ENCODE assay signal across 15 mouse cellular contexts in the genomic region with DNA sequence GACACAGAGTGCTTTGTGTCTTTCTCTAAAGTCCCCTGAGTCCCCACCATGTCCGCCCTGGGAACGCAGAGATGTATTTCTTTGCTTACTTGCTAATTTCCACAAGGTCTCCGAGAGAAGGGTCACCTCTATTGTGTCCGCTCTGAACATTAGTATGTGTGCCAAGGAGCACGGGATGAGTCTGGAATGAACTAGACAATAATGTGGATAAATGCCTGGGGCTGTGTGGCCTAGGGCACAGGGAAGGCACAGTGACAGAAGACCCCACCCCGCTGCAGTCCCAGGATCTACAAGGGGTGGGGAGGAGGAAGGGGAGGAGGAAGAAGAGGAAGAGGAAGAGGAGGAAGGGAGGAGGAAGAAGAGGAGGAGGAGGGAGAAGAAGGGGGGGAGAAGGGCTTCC. TPM values are rescaled to one million over a fixed set of nuclear protein-coding genes. Genes with fewer than 3 reads are reported as not detected.
A peak's percentile ranks its signal among the peaks of the same experiment; 100 is the strongest.
DNase-seq lines count a peak whose midpoint lies in the region; ATAC-seq and TF ChIP-seq lines count a peak whose summit lies in the region.
"Had no signal": no experiment of that assay in that cellular context is flagged by ENCODE, and none has a peak within 500 bp of the region (broad histone marks: within the 10 kb centered on the region; RNA-seq: fewer than 3 reads in every experiment).

No protein-coding gene starts in this region.

- DNase-seq in spleen, adult 2 months (ENCODE audit: low read depth in 1 of 2, low spot score in 2 of 2) = no peak
- no peak for DNase-seq in spleen, postnatal 36 days (ENCODE audit: low spot score in 2 of 2)
- DNase-seq in kidney, postnatal 10 days = peak; percentile 27
- DNase-seq in stomach, postnatal 0 days (ENCODE audit: low spot score) = no peak
- no peak for DNase-seq in left cerebral cortex, postnatal 10 days (ENCODE audit: extremely low spot score in 1 of 2, low spot score in 2 of 2)
- DNase-seq: adrenal gland, adult 8-10 months; layer of hippocampus, postnatal 36 days had no signal

- H3K27ac ChIP-seq in heart, embryonic 14.5 days (replicated peaks in 1 of 2; ENCODE audit: control insufficient read depth in 1 of 2, insufficient read depth in 1 of 2, low read depth in 2 of 2, low read length in 2 of 2) = peak overlapping the region; percentile 27 to 83; a peak in 1 of 4 replicates
- no peak overlapping the region for H3K27ac ChIP-seq in heart, embryonic 11.5 days (ENCODE audit: low read depth, low read length)
- peak overlapping the region; percentile 33; the same call in 1 of the 2 replicates for H3K27ac ChIP-seq in spleen, adult 2 months (ENCODE audit: insufficient read depth, low read length)
- 0 out of 2 replicates have a peak overlapping the region, but pooled peaks have one; percentile 40 for H3K27ac ChIP-seq in stomach, postnatal 0 days (replicated peaks)
- no peak overlapping the region for H3K27ac ChIP-seq in forebrain, embryonic 12.5 days

- peaks cover 41 to 45% of the 10 kb centered on the region in 2 experiments for H3K4me1 ChIP-seq in heart, embryonic 14.5 days (ENCODE audit: control insufficient read depth in 2 of 2, insufficient read depth in 2 of 2, low read length in 2 of 2)
- peaks cover 41% of the 10 kb centered on the region for H3K4me1 ChIP-seq in heart, embryonic 11.5 days (ENCODE audit: control insufficient read depth, insufficient read depth, low read length)
- peaks cover 23% of the 10 kb centered on the region; the same call in 1 of the 2 replicates for H3K4me1 ChIP-seq in spleen, adult 2 months (ENCODE audit: control insufficient read depth, insufficient read depth, insufficient read length)
- peaks cover 8% of the 10 kb centered on the region for H3K4me1 ChIP-seq in stomach, postnatal 0 days (replicated peaks; ENCODE audit: control insufficient read depth, insufficient read depth)
- peaks cover 23% of the 10 kb centered on the region for H3K4me1 ChIP-seq in forebrain, embryonic 12.5 days

- no peak for TF ChIP-seq CTCF in spleen, adult 2 months (IDR thresholded peaks at IDR 0.05; ENCODE audit: extremely low read depth, insufficient read depth, insufficient read length, insufficient replicate concordance)
- TF ChIP-seq CTCF in stomach, postnatal 0 days (IDR thresholded peaks at IDR 0.05; ENCODE audit: low read depth) = no peak

- intact Hi-C loops in left cerebral cortex, postnatal 10 days (cut with DNase I) = no loop called here

- no peak for TF ChIP-seq POLR2A in spleen, adult 2 months (IDR thresholded peaks at IDR 0.05; ENCODE audit: low read depth, low read length)

- no peaks in the 10 kb centered on the region for H3K9me3 ChIP-seq in heart, embryonic 14.5 days (ENCODE audit: control insufficient read depth, low read length)
- no peaks in the 10 kb centered on the region for H3K9me3 ChIP-seq in heart, embryonic 11.5 days (replicated peaks; ENCODE audit: control insufficient read depth, low read length)
- no peaks in the 10 kb centered on the region for H3K9me3 ChIP-seq in stomach, postnatal 0 days (ENCODE audit: control insufficient read depth, low read length)
- no peaks in the 10 kb centered on the region for H3K9me3 ChIP-seq in forebrain, embryonic 12.5 days
- H3K9me3 ChIP-seq: limb, embryonic 15.5 days had no signal

- 70% methylated on average over 6 of the region's 6 CpGs for whole genome bisulfite sequencing in heart, embryonic 14.5 days
- 66% methylated on average over 6 of the region's 6 CpGs for WGBS in heart, embryonic 11.5 days (ENCODE audit: insufficient replicate concordance)
- 89% methylated on average over 6 of the region's 6 CpGs for WGBS in spleen, adult 2 months
- 67% methylated on average over 6 of the region's 6 CpGs for WGBS in stomach, postnatal 0 days
- WGBS in forebrain, embryonic 12.5 days = 60% methylated on average over 6 of the region's 6 CpGs

- no peaks in the 10 kb centered on the region for H3K27me3 ChIP-seq in heart, embryonic 14.5 days (ENCODE audit: control insufficient read depth, insufficient read depth, low read length)
- H3K27me3 ChIP-seq in heart, embryonic 11.5 days (ENCODE audit: control insufficient read depth, insufficient read depth, low read length) = no peaks in the 10 kb centered on the region
- H3K27me3 ChIP-seq in spleen, adult 2 months (ENCODE audit: control insufficient read depth, insufficient read depth, low read length) = no peaks in the 10 kb centered on the region
- no peaks in the 10 kb centered on the region for H3K27me3 ChIP-seq in stomach, postnatal 0 days (ENCODE audit: control insufficient read depth, insufficient read depth, low read length)
- no peaks in the 10 kb centered on the region for H3K27me3 ChIP-seq in forebrain, embryonic 12.5 days
- H3K27me3 ChIP-seq: limb, embryonic 15.5 days; Patski had no signal

- H3K4me2 ChIP-seq in heart, embryonic 14.5 days (ENCODE audit: low read length) = no peak overlapping the region
- no peak overlapping the region for H3K4me2 ChIP-seq in heart, embryonic 11.5 days
- no peak overlapping the region for H3K4me2 ChIP-seq in stomach, postnatal 0 days (replicated peaks; ENCODE audit: low read depth)
- no peak overlapping the region for H3K4me2 ChIP-seq in forebrain, embryonic 12.5 days
- H3K4me2 ChIP-seq: limb, embryonic 15.5 days had no signal

- ATAC-seq in heart, embryonic 14.5 days (ENCODE audit: insufficient number of reproducible peaks, insufficient read depth, low FRiP score, low read depth) = no peak
- ATAC-seq in heart, embryonic 11.5 days (replicated peaks; ENCODE audit: insufficient number of reproducible peaks, low FRiP score, low TSS enrichment) = no peak
- no peak for ATAC-seq in stomach, postnatal 0 days (ENCODE audit: low FRiP score, low TSS enrichment)
- no peak for ATAC-seq in forebrain, embryonic 12.5 days (ENCODE audit: low FRiP score)
- ATAC-seq: CD4-positive, CD25-positive, alpha-beta regulatory T cell, adult 4 months; forebrain, embryonic 14.5 days; Patski had no signal

- H3K9ac ChIP-seq in heart, embryonic 14.5 days (ENCODE audit: low read length) = no peak overlapping the region; the same call in 1 of the 2 replicates
- no peak overlapping the region for H3K9ac ChIP-seq in heart, embryonic 11.5 days (ENCODE audit: low read depth, low read length)
- no peak overlapping the region for H3K9ac ChIP-seq in stomach, postnatal 0 days (ENCODE audit: low read length)
- H3K9ac ChIP-seq in forebrain, embryonic 12.5 days = no peak overlapping the region
- H3K9ac ChIP-seq: limb, embryonic 15.5 days had no signal

- H3K36me3 ChIP-seq in heart, embryonic 14.5 days (ENCODE audit: control insufficient read depth, insufficient read depth, low read length) = no peaks in the 10 kb centered on the region
- no peaks in the 10 kb centered on the region for H3K36me3 ChIP-seq in heart, embryonic 11.5 days (ENCODE audit: control insufficient read depth, insufficient read depth, low read length)
- no peaks in the 10 kb centered on the region for H3K36me3 ChIP-seq in spleen, adult 2 months (ENCODE audit: control insufficient read depth, insufficient read depth, low read length)
- no peaks in the 10 kb centered on the region for H3K36me3 ChIP-seq in stomach, postnatal 0 days (ENCODE audit: control insufficient read depth, insufficient read depth, low read length)
- H3K36me3 ChIP-seq in forebrain, embryonic 12.5 days (replicated peaks) = no peaks in the 10 kb centered on the region
- H3K36me3 ChIP-seq: limb, embryonic 15.5 days had no signal

- H3K4me3 ChIP-seq in heart, embryonic 14.5 days (ENCODE audit: control insufficient read depth in 1 of 2, insufficient read depth in 1 of 2, low read depth in 1 of 2, low read length in 2 of 2) = no peak overlapping the region
- no peak overlapping the region for H3K4me3 ChIP-seq in heart, embryonic 11.5 days (ENCODE audit: low read depth, low read length)
- no peak overlapping the region for H3K4me3 ChIP-seq in spleen, adult 2 months (ENCODE audit: extremely low read depth, insufficient read depth, insufficient read length)
- H3K4me3 ChIP-seq in stomach, postnatal 0 days (ENCODE audit: low read depth, low read length) = no peak overlapping the region
- H3K4me3 ChIP-seq in forebrain, embryonic 12.5 days (replicated peaks) = no peak overlapping the region
- H3K4me3 ChIP-seq: limb, embryonic 15.5 days had no signal

- no peak for TF ChIP-seq EP300 in stomach, postnatal 0 days (optimal IDR thresholded peaks at IDR 0.05)

RNA-seq across cellular contexts. Expression of a gene that starts 3.8 kb away (rescaled TPM):
- 5.6 and 7.3 TPM in 2 replicates for polyA plus RNA-seq in heart, embryonic 14.5 days (2014; fragmentation: Nextera tagmentation; extraction: Ambion mirVana)
- polyA plus RNA-seq in heart, embryonic 11.5 days (2014; fragmentation: Nextera tagmentation; extraction: Ambion mirVana) = 4.1 and 5.1 TPM in 2 replicates
- polyA plus RNA-seq in spleen, adult 2 months (2012; rRNA removed) = 3.8 and 5.5 TPM in 2 replicates
- 11.2 and 11.7 TPM in 2 replicates for polyA plus RNA-seq in stomach, postnatal 0 days (2015; fragmentation: Nextera tagmentation; extraction: Ambion mirVana)
- polyA plus RNA-seq in forebrain, embryonic 12.5 days (2016; fragmentation: Nextera tagmentation; extraction: Ambion mirVana) = 1.1 and 1.7 TPM in 2 replicates
- total RNA-seq in left cerebral cortex, postnatal 10 days (2021) = 1 to 10 TPM; 3.1 to 3.8 TPM
- total RNA-seq: granulocyte monocyte progenitor cell, adult 5-6 weeks had no signal

Comparison
In these comparisons a context has a peak if more than half of its experiments do, and no peak if none do; other contexts are left out.
1. H3K27ac ChIP-seq: peak in heart, embryonic 14.5 days (2 of 2), spleen, adult 2 months (single experiment) and stomach, postnatal 0 days (single experiment); none in heart, embryonic 11.5 days (single experiment) and forebrain, embryonic 12.5 days (single experiment).